15 mouse cellular contexts compared by ENCODE assay signal in the genomic region with DNA sequence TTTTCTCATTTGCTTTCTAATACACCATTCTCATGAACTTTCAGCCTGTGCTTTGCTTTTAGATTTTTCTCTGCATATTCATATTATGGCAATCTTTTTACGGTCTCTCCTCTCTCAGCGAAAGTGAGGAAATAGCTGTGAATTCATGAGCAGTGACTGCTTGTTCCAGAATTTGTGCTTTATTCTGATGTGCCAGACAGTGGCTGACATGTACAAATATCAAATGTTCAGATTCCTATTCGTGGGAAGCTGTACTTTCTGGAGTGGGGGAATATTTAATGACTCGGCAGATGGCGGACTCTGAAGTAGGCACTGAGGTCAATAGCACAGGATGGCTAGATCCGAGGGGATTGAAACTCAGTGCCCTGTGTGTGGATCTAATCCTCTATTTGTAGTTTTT.
"Had no signal": no experiment of that assay in that cellular context is flagged by ENCODE, and none has a peak within 500 bp of the region (broad histone marks: within the 10 kb centered on the region; RNA-seq: fewer than 3 reads in every experiment).

No protein-coding gene starts in this region.

- H3K9ac ChIP-seq: limb, embryonic 15.5 days; liver, embryonic 12.5 days; lung, embryonic 14.5 days; midbrain, embryonic 13.5 days; neural tube, embryonic 15.5 days had no signal

- H3K4me2 ChIP-seq: limb, embryonic 15.5 days; liver, embryonic 12.5 days; lung, embryonic 14.5 days; midbrain, embryonic 13.5 days; neural tube, embryonic 15.5 days had no signal

- DNase-seq: kidney, adult 9 months; kidney, postnatal 36 days; layer of hippocampus, postnatal 36 days; lung, embryonic 14.5 days; lung, postnatal 14 days; retina, postnatal 1 day; right cerebral cortex, postnatal 25 days; thymus, postnatal 4 days had no signal

- H3K9me3 ChIP-seq: limb, embryonic 15.5 days; liver, embryonic 12.5 days; midbrain, embryonic 13.5 days; neural tube, embryonic 15.5 days had no signal

- H3K36me3 ChIP-seq: limb, embryonic 15.5 days; liver, embryonic 12.5 days; midbrain, embryonic 13.5 days; neural tube, embryonic 15.5 days had no signal

- H3K4me1 ChIP-seq: limb, embryonic 15.5 days; liver, embryonic 12.5 days had no signal

- ATAC-seq: liver, embryonic 12.5 days; midbrain, embryonic 13.5 days had no signal

- H3K27me3 ChIP-seq: limb, embryonic 15.5 days; liver, embryonic 12.5 days; midbrain, embryonic 13.5 days; neural tube, embryonic 15.5 days had no signal

- H3K4me3 ChIP-seq: limb, embryonic 15.5 days; liver, embryonic 12.5 days; midbrain, embryonic 13.5 days; myocyte; neural tube, embryonic 15.5 days had no signal

- H3K27ac ChIP-seq: kidney, postnatal 0 days; limb, embryonic 15.5 days; liver, embryonic 12.5 days; midbrain, embryonic 13.5 days; neural tube, embryonic 15.5 days; stomach, postnatal 0 days had no signal
